Mouse (Mus musculus): Measurements from ENCODE around the gene Mettl22. TPM values are rescaled to one million over a fixed set of nuclear protein-coding genes. Genes with fewer than 3 reads are reported as not detected.

Mettl22 gene
- 11.2 TPM for polyA plus RNA-seq (2014; fragmentation: Illumina TruSeq; extraction: RNeasy Lipid Tissue Mini Kit (QIAGEN cat#74804); ENCODE audit: insufficient read depth, low read depth, low replicate concordance)

DNA sequence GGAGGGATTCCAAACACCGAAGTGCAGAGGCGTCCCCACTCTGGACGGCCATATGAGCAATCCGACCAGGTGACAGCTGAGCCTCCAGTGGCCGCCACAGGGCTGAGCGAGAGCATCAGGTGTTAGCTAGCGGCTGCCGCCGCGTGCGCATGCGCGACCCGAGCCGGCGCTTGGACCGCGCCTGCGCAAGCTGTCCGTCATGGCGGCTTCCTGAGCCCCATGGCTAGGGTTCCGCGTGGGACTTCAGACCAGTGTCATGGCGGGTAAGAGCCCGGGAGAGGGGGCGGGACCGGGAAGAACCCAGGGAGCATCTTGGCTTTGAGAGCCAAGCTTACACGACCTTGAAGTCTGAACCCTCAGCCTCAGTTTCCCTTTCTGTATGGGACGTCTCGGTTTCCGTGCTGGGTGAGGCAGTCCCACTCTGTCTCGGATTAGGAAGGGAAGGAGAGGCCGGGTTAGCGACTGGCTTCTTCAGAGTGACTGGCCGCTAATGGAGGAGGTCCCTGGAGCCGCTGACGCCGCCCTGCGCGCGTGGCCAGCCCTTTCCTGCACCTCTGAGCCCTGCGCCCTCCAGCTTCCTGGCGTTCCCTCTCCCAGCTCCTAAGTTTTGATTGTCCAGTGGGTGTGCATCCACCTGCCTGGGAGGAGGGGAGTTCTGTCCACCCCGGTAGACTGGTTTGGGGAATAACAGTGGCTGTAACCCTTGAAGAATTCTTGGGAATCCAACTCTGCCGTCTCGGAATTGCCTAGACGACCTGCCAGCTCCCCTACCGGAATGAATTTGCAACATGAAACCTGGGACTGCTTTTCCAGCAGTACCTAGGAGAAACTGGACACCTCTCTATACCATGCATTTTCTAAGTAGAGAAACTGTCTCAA is at the start of gene Mettl22:
TSS of gene Mettl22 (plus strand) at position 186 of the 879 bp plus-strand sequence.

DNA sequence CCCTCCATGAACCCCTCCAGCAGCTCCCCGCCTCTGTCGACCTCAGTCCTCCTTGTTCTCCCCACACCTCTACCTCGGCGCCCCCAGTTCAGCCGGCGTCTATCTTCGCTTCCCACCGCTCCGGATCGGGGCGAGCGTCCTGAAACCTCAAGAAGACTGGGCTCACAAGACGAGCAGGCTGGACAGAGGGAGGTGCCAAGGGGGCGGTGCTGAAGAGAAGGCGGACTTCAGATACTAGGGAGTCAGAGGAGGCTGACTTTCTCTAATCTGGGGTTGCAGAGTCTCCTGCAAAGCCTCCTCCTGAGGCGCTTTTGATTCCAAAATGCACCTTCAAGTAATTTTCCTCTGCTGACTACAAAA is 45.6 kb upstream of the Mettl22 start, which contains the start of gene Tmem114:
TSS of gene Tmem114 (minus strand) at position 166 of the 360 bp plus-strand sequence.

DNA sequence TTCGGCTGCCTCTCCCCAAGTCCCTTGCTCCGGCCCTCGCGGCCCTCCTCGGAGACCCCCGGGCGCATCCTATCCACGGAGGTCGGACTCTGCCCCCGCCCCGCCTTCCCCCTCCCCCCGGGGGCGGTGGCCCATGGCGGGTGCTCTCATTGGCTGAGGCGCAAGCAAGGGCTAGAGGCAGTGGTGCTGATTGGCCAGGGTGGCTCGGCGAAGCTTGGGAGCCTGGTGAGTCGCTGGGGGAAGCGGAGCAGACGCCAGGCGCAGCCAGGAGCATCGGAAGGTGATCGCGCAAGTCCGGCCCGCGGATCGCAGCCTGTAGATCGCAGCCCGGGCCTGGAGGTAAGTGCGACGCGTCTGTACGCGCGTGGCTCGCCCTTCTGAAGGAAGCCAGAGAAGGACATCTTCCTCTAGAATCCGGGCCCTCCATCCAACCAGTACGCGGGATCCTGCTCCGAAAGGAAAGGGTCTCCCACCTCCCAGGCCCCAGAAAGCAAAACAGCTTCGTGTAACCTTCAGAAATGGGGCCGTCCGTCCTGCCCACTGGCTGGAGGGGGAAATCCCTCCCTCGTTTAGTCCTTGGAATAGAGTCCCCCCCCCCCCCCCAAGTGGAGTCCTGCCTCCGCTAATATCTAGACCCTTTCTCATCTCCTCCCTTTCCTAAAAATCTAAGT is 42.8 kb downstream of the Mettl22 start, which contains the start of gene Abat:
TSS of gene Abat (plus strand) at position 194 of the 671 bp plus-strand sequence.

Other genes with a start within 250 kb of the Mettl22 start
- gene Tmem114, start 45.7 kb upstream of the Mettl22 start, polyA plus RNA-seq (2014; fragmentation: Illumina TruSeq; extraction: RNeasy Lipid Tissue Mini Kit (QIAGEN cat#74804); ENCODE audit: insufficient read depth, low read depth, low replicate concordance): not detected
- 1.7 TPM for gene Abat, start 42.6 kb downstream of the Mettl22 start, polyA plus RNA-seq (2014; fragmentation: Illumina TruSeq; extraction: RNeasy Lipid Tissue Mini Kit (QIAGEN cat#74804); ENCODE audit: insufficient read depth, low read depth, low replicate concordance)
- gene Pmm2, start 166.9 kb downstream of the Mettl22 start, polyA plus RNA-seq (2014; fragmentation: Illumina TruSeq; extraction: RNeasy Lipid Tissue Mini Kit (QIAGEN cat#74804); ENCODE audit: insufficient read depth, low read depth, low replicate concordance): 23.4 TPM
- 5.5 TPM for gene Tmem186, start 166.9 kb downstream of the Mettl22 start, polyA plus RNA-seq (2014; fragmentation: Illumina TruSeq; extraction: RNeasy Lipid Tissue Mini Kit (QIAGEN cat#74804); ENCODE audit: insufficient read depth, low read depth, low replicate concordance)
- gene Carhsp1, start 201.4 kb downstream of the Mettl22 start, polyA plus RNA-seq (2014; fragmentation: Illumina TruSeq; extraction: RNeasy Lipid Tissue Mini Kit (QIAGEN cat#74804); ENCODE audit: insufficient read depth, low read depth, low replicate concordance): 68.5 TPM
- gene Gm5767, start 210.0 kb downstream of the Mettl22 start, polyA plus RNA-seq (2014; fragmentation: Illumina TruSeq; extraction: RNeasy Lipid Tissue Mini Kit (QIAGEN cat#74804); ENCODE audit: insufficient read depth, low read depth, low replicate concordance): not detected